Mouse (Mus musculus): ENCODE data around the gene Zfp592. TPM values are rescaled to one million over a fixed set of nuclear protein-coding genes. Genes with fewer than 3 reads are reported as not detected.

Gene Zfp592
- polyA plus RNA-seq, 1 experiment from 2014 or later: 14.2 TPM

- 65% methylated on average over 6 of the region's 6 CpGs for WGBS
- no peak for ATAC-seq (ENCODE audit: low FRiP score, low read depth)
Measured at GRCm38 (mm10) chr7:80997776-80998175, 4.3 kb downstream of the Zfp592 start.

GRCm38 (mm10) chr7:80999536-80999935 is 6.1 kb downstream of the Zfp592 start:
- H3K27ac ChIP-seq: no peak overlapping the region
- no peak for ATAC-seq (ENCODE audit: low FRiP score, low read depth)
- no peaks in the 10 kb centered on the region for H3K27me3 ChIP-seq (replicated peaks)
- no peaks in the 10 kb centered on the region for H3K36me3 ChIP-seq
- H3K9ac ChIP-seq: no peak overlapping the region
- H3K9me3 ChIP-seq: no peaks in the 10 kb centered on the region
- H3K4me1 ChIP-seq: peaks cover 19% of the 10 kb centered on the region; the same call in 1 of the 2 replicates
- no peak overlapping the region for H3K4me2 ChIP-seq (replicated peaks)
- H3K4me3 ChIP-seq: no peak overlapping the region
- 90% methylated on average over 2 of the region's 2 CpGs for WGBS

More at GRCm38 (mm10) chr7:80997776-80998175, 4.3 kb downstream of the Zfp592 start:
- Histone ChIP-seq H3K4me3 (no peak overlapping the region), H3K9ac (no peak overlapping the region), H3K9me3 (no peaks in the 10 kb centered on the region), H3K4me1 (peaks cover 26% of the 10 kb centered on the region; the same call in 1 of the 2 replicates), H3K27me3 (replicated peaks) (no peaks in the 10 kb centered on the region), H3K36me3 (no peaks in the 10 kb centered on the region), H3K27ac (no peak overlapping the region), H3K4me2 (replicated peaks) (no peak overlapping the region)

GRCm38 (mm10) chr7:81001844-81002243 is 8.4 kb downstream of the Zfp592 start:
- WGBS: 28% methylated on average over 5 of the region's 5 CpGs
- Histone ChIP-seq H3K27me3 (replicated peaks) (no peaks in the 10 kb centered on the region), H3K4me3 (no peak overlapping the region), H3K4me2 (replicated peaks) (no peak overlapping the region), H3K9me3 (no peaks in the 10 kb centered on the region), H3K9ac (no peak overlapping the region), H3K36me3 (no peaks in the 10 kb centered on the region), H3K4me1 (peaks cover 6% of the 10 kb centered on the region; the same call in 1 of the 2 replicates), H3K27ac (no peak overlapping the region)
- ATAC-seq (ENCODE audit: low FRiP score, low read depth): no peak

- H3K27me3 ChIP-seq (replicated peaks): no peaks in the 10 kb centered on the region
- no peak overlapping the region for H3K9ac ChIP-seq
- 0 out of 2 replicates have a peak, but pooled peaks cover 4% of the 10 kb centered on the region for H3K36me3 ChIP-seq
- no peak overlapping the region for H3K4me2 ChIP-seq (replicated peaks)
- H3K9me3 ChIP-seq: no peaks in the 10 kb centered on the region
- no peak for ATAC-seq (ENCODE audit: low FRiP score, low read depth)
- WGBS: 75% methylated on average over 3 of the region's 3 CpGs
- H3K4me3 ChIP-seq: no peak overlapping the region
- no peak overlapping the region for H3K27ac ChIP-seq
- H3K4me1 ChIP-seq: peaks cover 6% of the 10 kb centered on the region; the same call in 1 of the 2 replicates
Measured at GRCm38 (mm10) chr7:81004556-81005079, 11.1 kb downstream of the Zfp592 start.

- no peak overlapping the region for H3K4me3 ChIP-seq
- H3K27ac ChIP-seq: no peak overlapping the region
- WGBS: 87% methylated on average over 1 of the region's 1 CpGs
- H3K9ac ChIP-seq: no peak overlapping the region
- H3K9me3 ChIP-seq: no peaks in the 10 kb centered on the region
- peaks cover 4% of the 10 kb centered on the region; the same call in 1 of the 2 replicates for H3K36me3 ChIP-seq
- ATAC-seq (ENCODE audit: low FRiP score, low read depth): no peak
- no peak overlapping the region for H3K4me2 ChIP-seq (replicated peaks)
- no peaks in the 10 kb centered on the region for H3K27me3 ChIP-seq (replicated peaks)
- H3K4me1 ChIP-seq: peaks cover 6% of the 10 kb centered on the region; the same call in 1 of the 2 replicates
Measured at GRCm38 (mm10) chr7:81005969-81006368, 12.5 kb downstream of the Zfp592 start.

GRCm38 (mm10) chr7:81008285-81008684 is 14.8 kb downstream of the Zfp592 start:
- Histone ChIP-seq H3K4me3 (no peak overlapping the region), H3K4me2 (replicated peaks) (no peak overlapping the region), H3K9me3 (no peaks in the 10 kb centered on the region), H3K27ac (no peak overlapping the region), H3K36me3 (peaks cover 11% of the 10 kb centered on the region; the same call in 1 of the 2 replicates), H3K9ac (no peak overlapping the region), H3K4me1 (no peaks in the 10 kb centered on the region), H3K27me3 (replicated peaks) (no peaks in the 10 kb centered on the region)
- WGBS: 80% methylated on average over 3 of the region's 3 CpGs
- ATAC-seq (ENCODE audit: low FRiP score, low read depth): no peak

GRCm38 (mm10) chr7:81011576-81011975 is 18.1 kb downstream of the Zfp592 start:
- WGBS: 95% methylated on average over 3 of the region's 3 CpGs
- no peak for ATAC-seq (ENCODE audit: low FRiP score, low read depth)
- Histone ChIP-seq H3K36me3 (peaks cover 11% of the 10 kb centered on the region; the same call in 1 of the 2 replicates), H3K27me3 (replicated peaks) (no peaks in the 10 kb centered on the region), H3K4me1 (no peaks in the 10 kb centered on the region), H3K9me3 (no peaks in the 10 kb centered on the region), H3K9ac (no peak overlapping the region), H3K27ac (no peak overlapping the region), H3K4me3 (no peak overlapping the region), H3K4me2 (replicated peaks) (no peak overlapping the region)

GRCm38 (mm10) chr7:81020307-81020706 is 26.8 kb downstream of the Zfp592 start:
- Histone ChIP-seq H3K9ac (no peak overlapping the region), H3K4me3 (no peak overlapping the region)
- 77% methylated on average over 11 of the region's 11 CpGs for WGBS

GRCm38 (mm10) chr7:81022731-81023130 is 29.2 kb downstream of the Zfp592 start:
- no peak for ATAC-seq (ENCODE audit: low FRiP score, low read depth)
- Histone ChIP-seq H3K9me3 (no peaks in the 10 kb centered on the region), H3K4me3 (no peak overlapping the region), H3K27ac (no peak overlapping the region), H3K9ac (no peak overlapping the region), H3K4me1 (no peaks in the 10 kb centered on the region), H3K4me2 (replicated peaks) (no peak overlapping the region), H3K27me3 (replicated peaks) (no peaks in the 10 kb centered on the region), H3K36me3 (peaks cover 44% of the 10 kb centered on the region)

More at GRCm38 (mm10) chr7:81020307-81020706, 26.8 kb downstream of the Zfp592 start:
- Histone ChIP-seq H3K27me3 (replicated peaks) (no peaks in the 10 kb centered on the region), H3K9me3 (no peaks in the 10 kb centered on the region), H3K4me1 (no peaks in the 10 kb centered on the region), H3K27ac (no peak overlapping the region), H3K4me2 (replicated peaks) (no peak overlapping the region), H3K36me3 (peaks cover 22% of the 10 kb centered on the region)
- ATAC-seq (ENCODE audit: low FRiP score, low read depth): no peak

- ATAC-seq (ENCODE audit: low FRiP score, low read depth): no peak
- whole genome bisulfite sequencing: 64% methylated on average over 5 of the region's 5 CpGs
- Histone ChIP-seq H3K9me3 (no peaks in the 10 kb centered on the region), H3K4me2 (replicated peaks) (no peak overlapping the region), H3K4me1 (no peaks in the 10 kb centered on the region), H3K4me3 (no peak overlapping the region), H3K9ac (no peak overlapping the region), H3K36me3 (peaks cover 48% of the 10 kb centered on the region), H3K27me3 (replicated peaks) (no peaks in the 10 kb centered on the region), H3K27ac (no peak overlapping the region)
Measured at GRCm38 (mm10) chr7:81024118-81024517, 30.6 kb downstream of the Zfp592 start.

GRCm38 (mm10) chr7:81024651-81025050 is 31.2 kb downstream of the Zfp592 start:
- H3K36me3 ChIP-seq: peaks cover 53% of the 10 kb centered on the region

GRCm38 (mm10) chr7:81025751-81026150 is 32.3 kb downstream of the Zfp592 start:
- no peak for ATAC-seq (ENCODE audit: low FRiP score, low read depth)
- H3K27ac ChIP-seq: no peak overlapping the region
- no peaks in the 10 kb centered on the region for H3K27me3 ChIP-seq (replicated peaks)
- H3K36me3 ChIP-seq: peaks cover 63% of the 10 kb centered on the region
- H3K4me3 ChIP-seq: no peak overlapping the region
- no peaks in the 10 kb centered on the region for H3K9me3 ChIP-seq
- H3K9ac ChIP-seq: no peak overlapping the region
- 96% methylated on average over 2 of the region's 2 CpGs for WGBS
- H3K4me1 ChIP-seq: no peaks in the 10 kb centered on the region
- H3K4me2 ChIP-seq (replicated peaks): no peak overlapping the region

More at GRCm38 (mm10) chr7:81024651-81025050, 31.2 kb downstream of the Zfp592 start:
- Histone ChIP-seq H3K4me1 (no peaks in the 10 kb centered on the region), H3K9me3 (no peaks in the 10 kb centered on the region), H3K9ac (no peak overlapping the region), H3K4me3 (no peak overlapping the region), H3K4me2 (replicated peaks) (no peak overlapping the region), H3K27ac (no peak overlapping the region), H3K27me3 (replicated peaks) (no peaks in the 10 kb centered on the region)
- no peak for ATAC-seq (ENCODE audit: low FRiP score, low read depth)
- WGBS: 95% methylated on average over 9 of the region's 9 CpGs

GRCm38 (mm10) chr7:81039711-81040110 is 46.2 kb downstream of the Zfp592 start:
- Histone ChIP-seq H3K4me1 (no peaks in the 10 kb centered on the region), H3K9ac (no peak overlapping the region), H3K9me3 (no peaks in the 10 kb centered on the region), H3K27me3 (replicated peaks) (no peaks in the 10 kb centered on the region), H3K27ac (no peak overlapping the region), H3K4me3 (no peak overlapping the region), H3K4me2 (replicated peaks) (no peak overlapping the region), H3K36me3 (peaks cover 77% of the 10 kb centered on the region)
- 92% methylated on average over 2 of the region's 2 CpGs for WGBS
- no peak for ATAC-seq (ENCODE audit: low FRiP score, low read depth)
